Mouse (Mus musculus) layer of hippocampus, adult 8-10 months (tissue): ENCODE measurements at regions not wholly inside any gene's neighbourhood (a gene's known extent, or its start where the extent isn't known, plus 50 kb on each side); places are given as distances from the start of the nearest gene placed in this dataset.
A peak's percentile ranks its signal among the peaks of the same experiment; 100 is the strongest.

Source experiments
- DNase-seq, 2 experiments: peaks; one replicate each; pipeline ENCODE4 v3.0.0; 2022; ENCODE audit warnings: low spot score in 2 of 2

- DNase-seq: no peak
Observed at GRCm38 (mm10) chr12:16191803-16192389, 375.2 kb upstream of the Trib2 start.

- no peak for DNase-seq
Observed at GRCm38 (mm10) chr12:16190706-16191105, 374.0 kb upstream of the Trib2 start.

- DNase-seq: no peak
Observed at GRCm38 (mm10) chr12:16189441-16189840, 372.7 kb upstream of the Trib2 start.

- no peak for DNase-seq
Observed at GRCm38 (mm10) chr12:16185976-16186515, 369.3 kb upstream of the Trib2 start.

- DNase-seq: no peak
Observed at GRCm38 (mm10) chr12:16185431-16185923, 368.8 kb upstream of the Trib2 start.

GRCm38 (mm10) chr12:16183055-16183454, 366.3 kb upstream of the Trib2 start:
- DNase-seq: no peak

GRCm38 (mm10) chr12:16181599-16181998, 364.9 kb upstream of the Trib2 start:
- DNase-seq: no peak

- no peak for DNase-seq
Observed at GRCm38 (mm10) chr12:16179897-16180296, 363.2 kb upstream of the Trib2 start.

GRCm38 (mm10) chr12:16176326-16176725, 359.6 kb upstream of the Trib2 start:
- DNase-seq: no peak

- DNase-seq: no peak
Observed at GRCm38 (mm10) chr12:16172176-16172575, 355.5 kb upstream of the Trib2 start.

- no peak for DNase-seq
Observed at GRCm38 (mm10) chr12:16171636-16172035, 354.9 kb upstream of the Trib2 start.

- DNase-seq: no peak
Observed at GRCm38 (mm10) chr12:16169781-16170535, 353.2 kb upstream of the Trib2 start.

- no peak for DNase-seq
Observed at GRCm38 (mm10) chr12:16167793-16168343, 351.1 kb upstream of the Trib2 start.

GRCm38 (mm10) chr12:16165126-16165525, 348.4 kb upstream of the Trib2 start:
- DNase-seq: no peak

GRCm38 (mm10) chr12:16161947-16162346, 345.2 kb upstream of the Trib2 start:
- DNase-seq: no peak

- no peak for DNase-seq
Observed at GRCm38 (mm10) chr12:16157896-16158295, 341.2 kb upstream of the Trib2 start.

- DNase-seq: peak; percentile 13 to 16
Observed at GRCm38 (mm10) chr12:16155791-16156558, 339.3 kb upstream of the Trib2 start.

GRCm38 (mm10) chr12:16154256-16154655, 337.5 kb upstream of the Trib2 start:
- no peak for DNase-seq

GRCm38 (mm10) chr12:16152108-16152507, 335.4 kb upstream of the Trib2 start:
- DNase-seq: no peak

GRCm38 (mm10) chr12:16151170-16151702, 334.5 kb upstream of the Trib2 start:
- DNase-seq: peak; percentile 40 to 47

- DNase-seq: no peak
Observed at GRCm38 (mm10) chr12:16146919-16147318, 330.2 kb upstream of the Trib2 start.
